Mouse (Mus musculus): ENCODE results near the gene Slc25a12.

Slc25a12 gene

GRCm38 (mm10) chr2:71306357-71306756 is 61.2 kb downstream of the Slc25a12 start:
- DNase-seq (ENCODE audit: low spot score in 2 of 2) = no peak

- DNase-seq (ENCODE audit: low spot score in 2 of 2) = no peak
Measured at GRCm38 (mm10) chr2:71304821-71305220, 62.7 kb downstream of the Slc25a12 start.

GRCm38 (mm10) chr2:71303221-71303620 is 64.3 kb downstream of the Slc25a12 start:
- DNase-seq (ENCODE audit: low spot score in 2 of 2) = no peak

- no peak for DNase-seq (ENCODE audit: low spot score in 2 of 2)
Measured at GRCm38 (mm10) chr2:71302156-71302663, 65.3 kb downstream of the Slc25a12 start.

- DNase-seq (ENCODE audit: low spot score in 2 of 2) = no peak
Measured at GRCm38 (mm10) chr2:71298729-71299128, 68.8 kb downstream of the Slc25a12 start.

- DNase-seq (ENCODE audit: low spot score in 2 of 2) = no peak
Measured at GRCm38 (mm10) chr2:71297501-71297900, 70.0 kb downstream of the Slc25a12 start.

- DNase-seq (ENCODE audit: low spot score in 2 of 2) = no peak
Measured at GRCm38 (mm10) chr2:71295844-71296243, 71.7 kb downstream of the Slc25a12 start.

GRCm38 (mm10) chr2:71294489-71294888 is 73.1 kb downstream of the Slc25a12 start:
- DNase-seq (ENCODE audit: low spot score in 2 of 2) = no peak

GRCm38 (mm10) chr2:71293983-71294382 is 73.6 kb downstream of the Slc25a12 start:
- no peak for DNase-seq (ENCODE audit: low spot score in 2 of 2)

- DNase-seq (ENCODE audit: low spot score in 2 of 2) = no peak
Measured at GRCm38 (mm10) chr2:71291566-71291965, 76.0 kb downstream of the Slc25a12 start.

- DNase-seq (ENCODE audit: low spot score in 2 of 2) = peak; percentile 6 to 11
Measured at GRCm38 (mm10) chr2:71290107-71290775, 77.3 kb downstream of the Slc25a12 start.

GRCm38 (mm10) chr2:71281981-71282380 is 85.6 kb downstream of the Slc25a12 start:
- no peak for DNase-seq (ENCODE audit: low spot score in 2 of 2)

GRCm38 (mm10) chr2:71278791-71279775 is 88.5 kb downstream of the Slc25a12 start:
- peak in 1 of 2 experiments; percentile 46 for DNase-seq (ENCODE audit: low spot score in 2 of 2)

GRCm38 (mm10) chr2:71275734-71276133 is 91.8 kb downstream of the Slc25a12 start:
- DNase-seq (ENCODE audit: low spot score in 2 of 2) = no peak

- DNase-seq (ENCODE audit: low spot score in 2 of 2) = peak; percentile 27 to 64
Measured at GRCm38 (mm10) chr2:71273955-71274679, 93.4 kb downstream of the Slc25a12 start.

GRCm38 (mm10) chr2:71270085-71270484 is 97.5 kb downstream of the Slc25a12 start:
- DNase-seq (ENCODE audit: low spot score in 2 of 2) = no peak

GRCm38 (mm10) chr2:71269332-71269731 is 98.2 kb downstream of the Slc25a12 start:
- DNase-seq (ENCODE audit: low spot score in 2 of 2) = no peak

GRCm38 (mm10) chr2:71268691-71269090 is 98.9 kb downstream of the Slc25a12 start:
- no peak for DNase-seq (ENCODE audit: low spot score in 2 of 2)

GRCm38 (mm10) chr2:71264585-71264984 is 103.0 kb downstream of the Slc25a12 start:
- DNase-seq (ENCODE audit: low spot score in 2 of 2) = no peak

GRCm38 (mm10) chr2:71256581-71256980 is 111.0 kb downstream of the Slc25a12 start:
- no peak for DNase-seq (ENCODE audit: low spot score in 2 of 2)

- DNase-seq (ENCODE audit: low spot score in 2 of 2) = no peak
Measured at GRCm38 (mm10) chr2:71254836-71255235, 112.7 kb downstream of the Slc25a12 start.

- no peak for DNase-seq (ENCODE audit: low spot score in 2 of 2)
Measured at GRCm38 (mm10) chr2:71250841-71251240, 116.7 kb downstream of the Slc25a12 start.

Data from urinary bladder, postnatal 36 days (tissue).